Mouse (Mus musculus): Measurements from ENCODE around the gene B3galnt2. TPM values are rescaled to one million over a fixed set of nuclear protein-coding genes. Genes with fewer than 3 reads are reported as not detected.
A peak's percentile ranks its signal among the peaks of the same experiment; 100 is the strongest.
"Not testable (repeated sequence)": the region's sequence is repeated elsewhere in the genome, so short reads cannot be mapped to it uniquely, and the experiment has no call there.

B3galnt2 gene
- 10 to 100 TPM; 72.0 to 76.6 TPM for total RNA-seq (2021)
- long read RNA-seq, experiment 1, transcript B3galnt2-201 (12 exons, 3,892 nt), result major isoform, 140 of 226 reads
- long read RNA-seq, experiment 1, transcript B3galnt2-207 (13 exons, 2,439 nt), result minor isoform, 5 of 226 reads
- long read RNA-seq, experiment 1, partial matches to known transcripts, result 25 of 226 reads
- long read RNA-seq, experiment 1, other reads (novel, unspliced or antisense), result 56 of 226 reads
- long read RNA-seq, experiment 2, transcript B3galnt2-201 (12 exons, 3,892 nt), result major isoform, 94 of 156 reads
- long read RNA-seq, experiment 2, partial matches to known transcripts, result 12 of 156 reads
- long read RNA-seq, experiment 2, other reads (novel, unspliced or antisense), result 45 of 156 reads

GRCm38 (mm10) chr13:13953874-13954832 is at the start of gene B3galnt2:
B3galnt2 (plus strand) TSS chr13:13954469.
- DNase-seq (ENCODE audit: low spot score), result peak; percentile 97

- DNase-seq (ENCODE audit: low spot score), result no peak
These were observed 42.9 kb upstream of the B3galnt2 start for GRCm38 (mm10) chr13:13911341-13911740.

- DNase-seq (ENCODE audit: low spot score), result no peak
These were observed 34.9 kb upstream of the B3galnt2 start for GRCm38 (mm10) chr13:13919396-13919795.

GRCm38 (mm10) chr13:13922526-13922925 is 31.7 kb upstream of the B3galnt2 start:
- no peak for DNase-seq (ENCODE audit: low spot score)

- DNase-seq (ENCODE audit: low spot score), result no peak
These were observed 24.3 kb upstream of the B3galnt2 start for GRCm38 (mm10) chr13:13929982-13930381.

- peak; percentile 74 for DNase-seq (ENCODE audit: low spot score)
These were observed 662 bp downstream of the B3galnt2 start for GRCm38 (mm10) chr13:13954931-13955330.

- DNase-seq (ENCODE audit: low spot score), result no peak
These were observed 2.4 kb downstream of the B3galnt2 start for GRCm38 (mm10) chr13:13956686-13957085.

GRCm38 (mm10) chr13:13960211-13960610 is 5.9 kb downstream of the B3galnt2 start:
- peak; percentile 68 for DNase-seq (ENCODE audit: low spot score)

- no peak for DNase-seq (ENCODE audit: low spot score)
These were observed 6.8 kb downstream of the B3galnt2 start for GRCm38 (mm10) chr13:13961046-13961445.

GRCm38 (mm10) chr13:13965388-13965964 is 11.2 kb downstream of the B3galnt2 start:
- DNase-seq (ENCODE audit: low spot score), result no peak

GRCm38 (mm10) chr13:13966172-13966571 is 11.9 kb downstream of the B3galnt2 start:
- DNase-seq (ENCODE audit: low spot score), result no peak

GRCm38 (mm10) chr13:13968629-13969111 is 14.4 kb downstream of the B3galnt2 start:
- peak; percentile 67 for DNase-seq (ENCODE audit: low spot score)

- no peak for DNase-seq (ENCODE audit: low spot score)
These were observed 15.5 kb downstream of the B3galnt2 start for GRCm38 (mm10) chr13:13969796-13970195.

GRCm38 (mm10) chr13:13981842-13982241 is 27.6 kb downstream of the B3galnt2 start:
- not testable (repeated sequence) for DNase-seq (ENCODE audit: low spot score)

GRCm38 (mm10) chr13:13983523-13983922 is 29.3 kb downstream of the B3galnt2 start:
- DNase-seq (ENCODE audit: low spot score), result no peak

GRCm38 (mm10) chr13:13989135-13989534 is 34.9 kb downstream of the B3galnt2 start:
- no peak for DNase-seq (ENCODE audit: low spot score)

GRCm38 (mm10) chr13:13990391-13990790 is 36.1 kb downstream of the B3galnt2 start:
- DNase-seq (ENCODE audit: low spot score), result no peak

GRCm38 (mm10) chr13:13993041-13993440 is 38.8 kb downstream of the B3galnt2 start:
- DNase-seq (ENCODE audit: low spot score), result no peak

GRCm38 (mm10) chr13:13995046-13995445 is 40.8 kb downstream of the B3galnt2 start:
- peak; percentile 84 for DNase-seq (ENCODE audit: low spot score)

GRCm38 (mm10) chr13:13997476-13997875 is 43.2 kb downstream of the B3galnt2 start:
- no peak for DNase-seq (ENCODE audit: low spot score)

- DNase-seq (ENCODE audit: low spot score), result no peak
These were observed 48.4 kb downstream of the B3galnt2 start for GRCm38 (mm10) chr13:14002706-14003105.

- DNase-seq (ENCODE audit: low spot score), result no peak
These were observed 49.8 kb downstream of the B3galnt2 start for GRCm38 (mm10) chr13:14004086-14004485.
